Mouse (Mus musculus): ENCODE results near the gene Tbck. TPM values are rescaled to one million over a fixed set of nuclear protein-coding genes. Genes with fewer than 3 reads are reported as not detected.

Tbck gene
- total RNA-seq, 2 experiments from 2014 or later = 35.1 to 35.4 TPM

DNA sequence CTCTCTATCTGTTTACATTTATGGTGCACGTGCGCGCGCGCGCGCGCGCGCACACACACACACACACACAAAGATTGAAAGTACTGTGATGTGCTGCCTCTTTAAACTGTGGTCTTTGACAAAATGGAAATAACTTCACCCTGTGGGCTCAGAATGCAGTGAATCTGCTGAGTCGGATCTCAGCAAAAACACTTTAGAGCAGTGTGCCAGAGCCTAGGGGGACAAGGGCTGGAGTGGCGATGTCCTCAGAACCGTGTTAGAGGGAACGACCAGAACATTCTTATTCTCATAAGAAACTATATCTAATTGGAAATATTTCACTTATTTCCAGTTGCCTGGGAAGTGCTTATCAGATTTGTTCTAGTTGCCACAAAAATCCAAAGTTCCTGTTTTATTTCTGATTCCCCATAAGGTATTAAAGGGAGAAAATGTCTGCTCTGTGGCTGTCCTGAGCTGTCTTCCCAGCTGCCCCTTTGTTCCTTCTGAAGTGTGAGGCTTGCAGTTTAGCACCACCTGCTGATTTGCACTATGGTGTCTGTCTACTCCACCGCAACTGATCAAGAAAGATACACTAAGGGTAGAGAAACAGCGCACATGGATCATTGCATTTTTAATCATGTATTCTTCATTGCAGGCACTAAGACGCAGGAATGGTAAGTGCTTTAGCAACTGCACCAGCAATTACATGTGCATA, 82.2 kb downstream of the Tbck start:
- DNase-seq = no peak

DNA sequence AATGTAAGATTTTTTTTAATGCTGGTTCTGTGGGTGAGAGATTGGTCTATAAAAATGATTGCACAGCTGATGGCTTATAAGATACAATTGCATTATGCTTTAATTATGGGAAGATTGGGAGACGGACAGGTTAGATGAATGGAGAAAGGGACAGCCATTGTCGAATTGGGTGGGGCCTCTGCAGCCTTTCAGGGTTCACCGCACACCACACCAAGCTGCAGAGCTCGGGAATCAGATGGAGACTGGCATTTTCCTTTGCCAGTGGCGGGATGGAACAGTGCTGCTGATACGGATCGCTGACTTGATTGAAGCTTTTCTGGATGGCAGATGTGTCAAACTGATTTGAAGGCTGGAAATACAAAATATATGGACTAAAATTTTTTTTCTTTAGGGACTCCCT, 88.1 kb downstream of the Tbck start:
- DNase-seq = no peak

DNA sequence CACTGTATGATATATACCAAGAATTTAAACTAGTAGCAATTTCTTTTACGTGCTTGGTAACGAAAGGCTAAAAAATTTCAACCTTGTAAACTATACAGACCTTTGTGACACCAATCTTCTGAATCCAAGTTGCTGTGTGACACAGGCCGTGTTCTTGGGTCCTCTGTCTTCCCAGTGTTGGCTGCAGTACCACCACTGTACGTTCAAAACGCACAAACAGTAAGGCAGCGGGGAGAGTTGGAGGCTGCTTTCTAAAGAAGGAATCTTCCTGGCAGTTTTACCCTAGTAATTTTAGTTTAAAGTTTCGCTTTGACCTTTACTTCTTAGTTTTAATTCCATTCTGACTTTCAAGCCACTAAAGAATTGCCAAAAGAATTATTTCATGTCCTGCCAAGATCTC, 92.7 kb downstream of the Tbck start:
- no peak for DNase-seq

DNA sequence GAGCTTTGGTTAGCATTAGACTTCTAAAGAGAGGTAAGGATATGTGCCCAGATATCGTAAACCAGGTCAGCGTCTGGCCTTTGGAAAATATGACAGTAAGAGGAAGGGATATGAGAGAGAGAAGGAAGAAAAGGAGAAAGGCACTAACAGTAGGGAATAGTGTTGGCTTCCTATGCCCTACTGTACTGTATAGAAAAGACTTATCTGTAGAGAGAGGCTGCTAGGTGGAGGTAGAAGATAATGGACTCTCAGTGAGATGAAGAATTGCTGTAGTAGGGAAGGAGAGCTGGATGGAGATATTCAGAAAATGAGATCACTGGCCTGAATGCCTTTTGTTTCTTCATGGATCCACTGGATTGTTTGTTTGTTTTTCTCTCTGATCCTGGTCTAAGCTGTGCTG, 97.2 kb downstream of the Tbck start:
- no peak for DNase-seq

DNA sequence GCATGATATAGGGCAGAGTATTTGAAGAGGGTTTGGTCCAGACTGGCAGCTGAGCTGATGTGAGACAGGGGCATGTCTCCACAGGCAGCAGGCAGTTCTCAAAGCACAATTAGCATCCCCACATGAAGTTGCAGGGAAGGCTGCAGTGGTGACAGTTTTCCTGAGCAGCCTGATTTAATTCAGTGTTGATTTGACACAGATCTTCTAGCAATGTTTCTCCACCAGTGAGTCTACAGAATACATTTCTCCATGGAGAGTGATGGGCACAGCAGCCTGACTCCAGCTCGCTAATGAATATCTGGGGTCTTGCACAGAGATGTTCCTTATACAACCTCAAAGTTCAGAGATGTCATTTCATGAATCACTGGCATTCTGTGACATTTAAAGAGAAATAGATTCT, 99.1 kb downstream of the Tbck start:
- no peak for DNase-seq

DNA sequence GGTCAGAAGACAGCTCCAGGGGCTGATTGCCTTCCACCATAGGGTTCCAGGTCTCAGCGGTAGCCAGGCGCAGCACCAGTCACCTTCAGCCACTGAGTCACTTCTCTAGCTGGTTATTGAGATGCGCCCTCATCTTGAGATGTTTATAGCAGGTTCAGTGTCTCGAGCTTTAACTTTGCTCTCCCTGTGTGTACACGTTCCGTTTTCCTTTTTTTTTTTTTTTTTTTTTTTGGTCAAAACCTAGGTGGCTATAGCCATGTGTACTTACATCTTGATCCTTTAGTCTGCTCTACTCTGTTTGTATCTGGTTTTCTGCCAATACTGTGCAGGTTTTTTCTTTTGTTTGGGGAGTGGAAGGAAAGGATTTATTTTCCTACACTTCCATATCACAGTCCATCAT, 100.8 kb downstream of the Tbck start:
- no peak for DNase-seq

DNA sequence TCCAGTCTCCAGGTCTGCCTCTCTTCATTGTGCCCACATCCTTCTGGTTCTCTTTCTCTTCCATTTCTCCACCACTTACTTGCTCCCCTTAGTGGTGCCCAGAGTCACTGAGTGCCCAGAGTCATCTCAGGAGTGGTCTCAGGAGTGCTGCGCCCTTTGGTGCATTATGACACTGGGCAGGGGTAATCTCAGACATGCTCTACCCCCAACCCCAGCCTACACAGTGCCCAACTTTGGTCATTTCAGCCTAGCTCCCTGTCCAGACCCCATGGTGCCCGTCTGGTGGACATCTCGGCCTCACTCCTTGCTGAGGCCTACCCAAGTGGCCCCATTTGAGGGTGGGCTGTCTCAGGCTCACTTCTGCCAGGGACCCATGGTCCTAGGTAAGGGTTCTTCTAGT, 102.7 kb downstream of the Tbck start:
- no peak for DNase-seq

DNA sequence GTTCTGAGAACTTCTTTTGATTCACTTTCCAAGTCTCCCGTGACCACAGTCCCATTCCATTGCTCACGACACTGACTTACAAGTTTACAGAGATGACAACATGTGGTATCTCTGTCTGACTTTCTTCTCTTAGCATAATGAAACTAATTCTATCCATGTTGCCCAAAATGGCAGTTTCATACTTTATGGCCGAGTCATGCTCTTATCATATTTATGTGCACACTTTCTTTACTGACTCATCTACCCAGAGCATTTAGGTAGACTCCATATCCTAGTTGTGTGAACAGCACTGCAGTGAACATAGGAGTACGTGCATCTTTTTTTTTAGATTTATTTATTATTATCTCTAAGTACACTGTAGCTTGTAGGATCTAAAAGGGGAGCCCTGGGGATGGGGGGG, 103.8 kb downstream of the Tbck start:
- no peak for DNase-seq

DNA sequence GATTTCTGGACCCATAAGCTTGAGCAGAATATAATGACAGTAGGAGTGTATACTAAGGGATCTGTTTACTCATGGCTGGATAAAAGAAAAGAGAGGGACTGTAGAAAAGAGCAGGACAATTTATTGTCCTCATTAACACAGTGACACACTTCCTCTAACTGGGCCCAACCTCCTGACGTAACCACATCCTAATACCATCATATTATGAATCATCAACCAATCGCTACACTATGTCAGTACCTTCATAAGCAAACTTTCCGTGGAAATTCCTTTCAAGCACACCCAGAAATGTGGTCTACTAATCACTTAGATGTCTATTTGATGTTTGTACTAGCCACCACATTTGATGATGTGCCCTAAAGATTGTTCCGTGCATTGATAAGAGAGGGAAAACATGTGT, 107.2 kb downstream of the Tbck start:
- DNase-seq = no peak

DNA sequence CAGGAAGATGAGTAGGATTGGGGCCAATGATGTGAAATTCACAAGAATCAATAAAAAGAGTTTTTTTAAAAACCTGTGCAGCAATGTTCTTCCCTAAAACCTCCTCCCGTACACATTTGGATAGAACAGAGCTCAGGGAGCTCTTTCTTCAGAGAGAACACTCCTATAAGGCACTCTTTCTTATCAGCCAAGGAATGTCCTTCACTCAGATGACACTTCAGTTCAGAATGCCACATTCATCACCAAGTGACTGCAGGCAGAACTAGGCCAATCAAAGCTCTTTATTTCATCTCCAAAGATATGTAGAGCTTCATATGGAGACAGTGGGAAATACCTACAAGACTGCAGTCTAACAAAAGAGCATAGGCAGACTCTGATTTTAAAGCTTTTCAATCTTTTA, 116.3 kb downstream of the Tbck start:
- no peak for DNase-seq

DNA sequence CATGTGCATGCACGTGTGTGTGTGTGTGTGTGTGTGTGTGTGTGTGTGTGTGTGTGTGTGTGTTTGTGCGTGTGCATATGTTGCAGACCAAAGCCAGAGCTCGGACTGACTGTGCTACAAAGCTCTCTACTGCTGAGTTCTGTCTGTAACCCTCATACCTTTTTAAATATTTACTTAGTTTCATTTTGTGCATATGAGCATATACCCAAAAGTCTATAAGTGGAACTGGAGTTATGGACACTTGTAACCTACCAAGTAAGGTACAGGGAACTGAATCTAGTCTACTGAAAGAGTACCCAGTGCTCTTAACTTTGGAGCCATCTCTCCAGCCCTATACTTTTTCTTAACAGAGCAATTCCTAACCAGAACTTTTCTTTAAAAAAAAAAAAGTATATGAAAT, 118.0 kb downstream of the Tbck start:
- DNase-seq = no peak

DNA sequence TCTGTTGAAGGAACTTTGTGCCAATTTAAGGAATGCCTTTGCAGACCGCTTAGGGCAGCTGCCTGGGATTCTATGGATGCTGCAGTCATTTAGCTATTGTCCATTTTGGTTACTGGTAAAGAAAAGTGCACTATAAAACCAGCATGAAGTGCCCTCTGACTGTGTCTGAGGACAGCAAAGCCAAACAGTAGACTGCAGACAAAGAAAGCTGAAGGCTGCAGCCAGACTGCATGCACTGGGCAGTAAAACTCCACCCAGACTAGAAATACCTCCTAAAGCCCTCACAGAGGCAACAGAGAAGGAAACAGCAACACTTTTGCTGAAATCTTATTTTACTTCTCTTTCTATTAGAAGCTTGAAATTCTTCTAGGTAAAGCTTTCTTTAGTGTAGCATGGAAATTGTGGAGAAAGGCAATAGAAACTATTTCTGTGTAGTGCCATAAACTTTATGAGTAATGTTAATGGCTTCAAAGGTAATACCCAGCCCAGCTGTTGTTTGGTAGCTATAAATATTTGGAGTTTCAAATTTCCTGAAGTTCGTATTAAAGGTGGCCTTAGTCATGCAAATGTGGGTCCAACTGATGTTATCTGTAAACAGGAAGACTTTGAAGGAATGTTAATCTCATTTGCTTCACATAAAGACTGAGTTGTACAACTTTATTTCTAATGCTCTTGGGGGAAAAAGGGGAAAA, 124.1 kb downstream of the Tbck start:
- no peak for DNase-seq

DNA sequence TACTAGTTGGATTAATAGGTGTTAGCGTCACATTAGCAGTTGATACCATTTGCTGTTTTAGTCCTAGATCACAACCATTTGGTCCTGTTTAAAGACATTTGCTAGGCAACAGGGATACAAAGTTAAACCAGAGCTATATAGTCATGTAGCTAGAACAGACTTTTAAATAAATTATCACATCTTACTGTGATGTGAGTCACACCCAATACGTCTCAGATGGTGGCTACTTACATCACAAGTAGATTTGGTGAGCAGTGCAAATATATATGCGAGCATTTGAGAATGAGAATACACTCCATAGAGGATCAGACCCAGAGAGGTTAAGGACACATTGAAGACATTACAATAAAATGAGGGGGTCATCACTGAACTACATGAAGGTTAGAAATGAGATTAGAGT, 125.0 kb downstream of the Tbck start:
- DNase-seq = no peak

DNA sequence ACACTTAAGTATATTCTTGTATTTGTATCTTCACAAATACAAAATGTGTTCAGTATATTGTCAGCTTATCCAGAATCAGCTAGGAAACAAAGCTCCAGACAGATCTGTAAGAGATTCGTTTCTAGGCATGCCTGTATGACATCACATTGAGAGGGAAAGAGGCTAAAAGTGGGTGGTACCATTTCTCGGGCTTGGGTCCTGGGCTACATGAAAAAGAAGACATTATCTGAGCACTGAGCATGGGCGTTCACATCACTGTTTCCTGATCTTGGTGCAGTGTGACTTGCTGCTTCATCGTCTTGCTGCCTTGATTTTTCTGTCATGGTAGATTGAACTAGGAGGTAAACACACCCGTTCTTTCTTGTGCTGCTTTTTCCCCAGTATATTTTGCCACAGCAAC, 127.8 kb downstream of the Tbck start:
- DNase-seq = no peak

DNA sequence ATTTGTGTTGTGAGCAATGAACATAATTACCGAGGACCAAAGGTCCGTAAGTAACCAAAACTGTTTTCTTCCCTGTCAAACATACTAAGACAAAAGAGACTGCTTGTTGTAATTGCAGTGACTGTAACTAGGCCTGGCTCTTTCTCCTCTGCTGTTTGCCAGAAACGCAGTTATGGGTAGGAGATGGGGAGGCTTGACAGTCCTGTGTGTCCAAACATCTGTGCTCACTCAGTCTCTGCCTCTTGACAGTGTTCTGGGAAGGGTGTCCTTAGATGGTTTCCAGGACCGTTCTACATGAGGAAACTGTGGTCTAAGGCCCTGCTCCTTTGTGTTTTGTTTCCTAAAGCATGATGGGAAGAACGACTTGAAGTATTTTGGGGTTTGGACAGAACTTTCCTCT, 128.4 kb downstream of the Tbck start:
- DNase-seq = no peak

DNA sequence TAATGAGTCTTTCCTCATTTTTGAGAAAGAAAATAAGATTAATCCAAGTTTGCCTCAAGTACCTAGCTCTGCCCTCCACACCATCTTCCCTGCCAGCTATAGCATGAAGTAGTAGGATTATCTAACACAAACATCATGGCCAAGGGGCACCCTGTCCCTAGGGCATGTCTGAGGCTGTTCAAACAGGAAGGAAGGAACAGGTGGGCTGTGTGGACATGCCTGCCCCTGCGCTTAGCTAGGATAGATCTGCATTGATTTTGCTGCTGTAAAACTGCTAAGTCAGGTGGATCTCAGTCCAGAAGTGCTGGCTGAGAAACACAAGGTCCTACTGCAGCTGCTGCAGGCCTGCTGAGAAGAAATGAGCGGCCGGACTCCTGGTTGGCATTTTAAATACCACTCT, 129.2 kb downstream of the Tbck start:
- DNase-seq = no peak

DNA sequence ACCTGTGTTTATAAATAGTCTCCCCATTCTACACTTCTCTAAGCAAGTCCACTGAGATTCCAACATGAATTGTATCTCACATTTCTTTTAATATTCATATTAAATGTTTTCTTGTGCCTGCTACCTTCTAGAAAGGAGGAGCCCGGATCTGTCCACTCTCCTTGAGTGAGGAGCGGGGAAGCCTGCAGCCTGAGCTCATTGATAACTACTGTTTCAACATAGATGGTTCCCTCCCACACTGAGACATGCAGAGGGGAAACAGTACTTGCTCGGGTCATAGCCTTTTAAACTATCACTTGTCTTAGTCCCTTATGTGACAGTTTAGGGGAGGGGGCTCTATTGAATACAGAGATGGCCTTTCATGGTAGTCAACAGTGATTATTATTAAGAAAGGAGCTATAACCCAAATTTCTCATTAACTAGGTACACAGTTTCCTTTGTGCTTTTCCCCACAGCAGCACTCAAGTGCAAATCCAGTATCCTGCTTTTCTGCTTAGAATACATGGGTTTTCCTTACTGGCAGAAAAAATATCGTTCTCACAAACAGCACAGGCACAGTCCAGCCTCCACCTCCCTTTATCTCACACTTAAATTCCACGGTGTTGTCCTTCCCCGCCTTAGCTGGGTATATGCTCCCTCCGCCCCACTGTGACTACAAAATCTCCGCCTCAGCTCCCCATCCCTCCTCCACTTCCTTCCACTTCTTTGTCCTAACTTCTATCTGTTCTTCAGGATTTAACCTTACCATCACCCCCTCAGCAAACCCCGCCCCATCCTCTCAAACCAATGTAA, 130.0 kb downstream of the Tbck start:
- no peak for DNase-seq

DNA sequence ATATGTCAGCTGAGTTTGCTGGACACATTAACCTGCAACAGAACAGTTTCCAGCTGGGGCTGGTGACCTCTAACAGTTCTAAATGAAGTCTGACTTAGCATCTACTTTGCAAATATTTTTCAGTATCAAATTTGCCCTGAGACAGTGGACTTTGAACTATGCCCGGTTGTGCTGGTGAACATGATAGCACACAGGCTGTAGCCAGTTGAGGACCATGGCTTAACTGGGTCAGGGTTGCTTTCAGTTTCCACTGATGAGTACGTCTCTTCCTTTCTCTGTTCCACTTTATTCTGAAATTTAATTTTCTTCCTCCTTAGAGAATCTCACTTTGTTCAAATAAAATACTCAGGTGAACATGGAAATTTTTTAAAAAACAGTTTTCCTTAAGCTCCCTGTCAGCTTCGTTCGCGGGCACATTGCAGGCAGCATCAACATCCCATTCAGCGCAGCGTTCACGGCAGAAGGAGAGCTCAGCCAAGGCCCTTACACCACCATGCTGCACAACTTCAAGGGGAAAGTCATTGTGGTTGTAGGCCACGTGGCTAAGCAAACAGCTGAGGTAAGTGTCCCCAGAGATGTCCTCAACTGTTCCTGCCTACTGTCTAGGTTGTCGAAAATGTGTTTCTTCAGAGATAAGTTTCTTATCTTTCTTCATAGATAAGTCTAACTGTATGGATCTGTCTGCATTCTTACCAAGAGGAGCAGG, 131.0 kb downstream of the Tbck start:
- no peak for DNase-seq

DNA sequence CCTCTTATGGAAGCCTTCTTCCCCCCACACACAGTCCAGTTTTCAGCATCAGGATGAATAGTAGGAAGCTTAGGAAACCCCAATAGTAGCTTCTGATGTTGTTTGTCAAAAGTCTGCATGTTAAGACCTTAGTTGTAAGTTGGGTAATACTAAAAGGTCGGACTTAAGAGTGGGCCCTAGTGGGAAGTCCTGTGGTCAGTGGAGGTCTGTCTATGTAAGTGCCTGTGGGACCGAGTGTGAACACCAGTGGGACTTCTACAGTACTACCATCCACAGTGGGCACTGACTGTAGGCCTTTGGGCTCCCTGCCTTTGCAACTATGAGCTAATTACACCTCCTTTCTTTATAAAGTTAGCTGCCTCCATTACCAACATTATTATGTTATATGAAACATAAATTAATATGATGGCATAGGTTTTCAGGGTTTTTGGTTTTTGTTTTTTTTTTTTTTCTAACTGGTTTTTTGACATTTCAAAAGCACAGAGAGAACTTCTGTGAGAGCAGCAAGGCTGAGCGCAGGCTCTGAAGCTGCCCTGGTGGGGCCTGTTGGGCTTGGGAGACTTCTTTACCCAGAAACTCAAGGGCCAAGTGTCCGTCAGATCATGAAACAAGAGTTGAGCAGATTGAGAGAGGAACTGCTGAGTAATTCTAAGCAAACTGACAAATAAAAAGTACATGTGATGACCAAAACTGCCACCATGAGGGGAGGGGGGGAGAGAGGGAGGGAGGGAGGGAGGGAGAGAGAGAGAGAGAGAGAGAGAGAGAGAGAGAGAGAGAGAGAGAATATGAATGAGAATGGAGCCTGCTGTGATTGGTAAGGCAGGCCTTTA, 131.8 kb downstream of the Tbck start:
- DNase-seq = no peak

DNA sequence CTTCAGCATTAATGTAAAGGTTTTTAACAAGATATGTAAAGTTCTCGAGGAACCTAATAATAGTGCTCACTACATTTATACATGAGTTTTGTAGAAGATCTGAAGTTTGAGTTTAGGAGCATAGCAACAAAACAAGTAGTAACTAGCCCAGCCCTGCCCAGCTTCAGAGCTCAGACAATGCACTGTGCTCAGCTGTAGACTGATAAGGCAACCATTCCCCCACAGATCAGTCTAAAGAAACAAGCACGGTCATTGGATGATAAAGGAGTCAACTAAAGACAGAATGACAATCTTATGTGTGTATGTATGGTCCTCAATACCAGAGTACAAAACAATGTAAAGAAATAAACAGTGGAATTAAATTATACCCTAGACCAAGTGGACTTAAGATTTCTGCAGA, 135.5 kb downstream of the Tbck start:
- no peak for DNase-seq

DNA sequence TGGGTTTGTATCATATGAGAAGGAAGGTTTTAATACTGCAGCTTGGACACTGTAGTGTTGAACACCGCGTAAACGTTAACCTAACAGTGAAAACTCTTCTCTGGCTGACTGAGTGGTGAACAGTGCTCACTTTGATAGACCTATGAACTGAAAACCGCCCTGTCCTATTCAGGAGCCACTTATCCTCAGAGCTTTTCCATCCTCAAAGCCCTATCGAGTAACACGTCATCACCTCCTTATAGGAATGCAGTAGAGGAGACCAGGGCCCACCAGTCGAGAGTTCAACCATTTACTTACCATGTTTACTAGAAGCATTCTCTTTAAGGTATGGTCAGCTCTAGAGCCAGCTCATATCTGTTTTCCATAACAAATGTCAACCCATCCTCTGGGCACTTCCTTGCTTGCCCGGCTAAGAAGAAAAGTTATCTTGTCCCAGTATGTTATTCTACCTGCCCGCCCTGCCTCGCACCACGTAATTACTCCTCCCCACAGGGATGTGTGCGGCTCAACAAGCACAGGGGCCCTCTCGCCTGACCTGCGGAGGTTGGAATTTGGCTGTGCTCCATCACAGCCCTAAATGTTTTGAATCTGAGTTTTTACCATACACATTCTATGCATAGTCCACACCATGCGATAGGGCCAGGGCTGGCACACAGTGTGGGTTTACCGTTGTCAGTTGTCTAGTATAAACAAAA, 147.4 kb downstream of the Tbck start:
- DNase-seq = no peak

All from layer of hippocampus, postnatal 36 days (tissue).